Mouse (Mus musculus): ENCODE data around the gene Mcf2l.

DNA sequence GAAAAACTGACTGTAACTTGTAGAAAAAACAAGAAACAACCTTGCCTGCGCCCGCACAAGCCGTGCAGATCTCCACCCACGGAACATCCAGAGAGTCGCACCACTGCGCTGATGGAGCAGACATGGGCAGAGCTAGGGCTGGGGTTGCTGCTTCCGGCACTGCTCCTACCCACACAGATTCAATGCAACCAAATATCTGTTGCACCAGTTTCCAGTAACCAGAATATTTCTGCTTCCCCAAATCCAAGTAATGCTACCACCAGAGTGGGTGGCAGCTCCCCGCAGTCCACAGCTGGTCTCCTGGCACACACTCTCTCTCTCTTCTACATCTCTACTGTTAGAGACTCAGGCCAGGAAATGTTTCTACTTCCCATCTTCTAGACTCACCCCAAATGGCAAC lies 148.2 kb downstream of the Mcf2l start:
- TF ChIP-seq POLR2A (IDR thresholded peaks at IDR 0.05; ENCODE audit: control insufficient read depth, extremely low read depth, insufficient read depth, low read length, poor library complexity) (no peak), CTCF (IDR thresholded peaks at IDR 0.05; ENCODE audit: borderline replicate concordance, control insufficient read depth, extremely low read depth, insufficient read depth, low read length, poor library complexity) (no peak)

Measured in thymus, adult 2 months (tissue).